Mouse (Mus musculus): ENCODE data around the gene Fam89a. TPM values are rescaled to one million over a fixed set of nuclear protein-coding genes. Genes with fewer than 3 reads are reported as not detected.

Fam89a gene
- polyA plus RNA-seq, 1 experiment, result 1.5 TPM

DNA sequence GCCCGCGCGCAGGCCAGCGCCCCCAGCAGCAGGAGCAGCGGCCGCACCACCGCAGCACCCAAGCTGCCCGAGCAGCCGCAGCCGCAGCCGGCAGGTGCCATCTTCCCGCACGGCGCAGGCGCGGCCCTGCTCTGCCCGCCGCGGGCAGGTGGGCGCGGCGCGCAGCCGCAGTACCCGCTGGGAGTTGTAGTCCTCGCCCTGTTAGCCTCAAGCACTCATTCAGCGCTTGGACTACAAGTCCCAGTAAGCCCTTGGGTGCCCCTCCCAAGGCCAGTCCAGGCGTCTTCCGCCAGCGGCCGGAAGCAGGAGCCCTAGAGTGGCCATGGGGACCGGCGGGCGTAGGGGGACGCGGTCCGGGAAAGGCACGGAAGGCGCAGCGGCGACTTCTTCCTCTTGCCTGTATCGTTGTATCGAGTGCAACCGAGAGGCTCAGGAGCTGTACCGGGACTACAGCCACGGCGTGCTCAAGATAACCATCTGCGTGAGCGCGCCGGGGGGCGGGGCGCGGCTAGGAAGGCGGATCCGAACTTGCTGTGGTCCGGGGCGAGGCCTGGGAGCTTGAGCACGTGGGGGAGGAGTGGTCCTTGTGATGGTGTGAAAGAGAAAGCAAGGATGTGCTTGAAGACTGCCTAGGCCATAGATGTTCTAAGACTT, 29.6 kb downstream of the Fam89a start, which contains the start of the genes Ttc13 and Arv1:
Gene Ttc13 (minus strand): TSS at position 122 of the 654 bp plus-strand sequence.
Gene Arv1 (plus strand): TSS at position 278 of the 654 bp plus-strand sequence.
- Histone ChIP-seq H3K27ac (replicated peaks; ENCODE audit: low read depth, low read length) (peak within 1 kb of the TSS; percentile 68), H3K4me1 (ENCODE audit: control insufficient read depth, insufficient read depth, insufficient read length, low read length) (peaks cover 3% of the 10 kb centered on the region; the same call in 1 of the 2 replicates), H3K4me3 (ENCODE audit: insufficient read depth, low read depth, low read length) (peak within 1 kb of the TSS; percentile 70)

DNA sequence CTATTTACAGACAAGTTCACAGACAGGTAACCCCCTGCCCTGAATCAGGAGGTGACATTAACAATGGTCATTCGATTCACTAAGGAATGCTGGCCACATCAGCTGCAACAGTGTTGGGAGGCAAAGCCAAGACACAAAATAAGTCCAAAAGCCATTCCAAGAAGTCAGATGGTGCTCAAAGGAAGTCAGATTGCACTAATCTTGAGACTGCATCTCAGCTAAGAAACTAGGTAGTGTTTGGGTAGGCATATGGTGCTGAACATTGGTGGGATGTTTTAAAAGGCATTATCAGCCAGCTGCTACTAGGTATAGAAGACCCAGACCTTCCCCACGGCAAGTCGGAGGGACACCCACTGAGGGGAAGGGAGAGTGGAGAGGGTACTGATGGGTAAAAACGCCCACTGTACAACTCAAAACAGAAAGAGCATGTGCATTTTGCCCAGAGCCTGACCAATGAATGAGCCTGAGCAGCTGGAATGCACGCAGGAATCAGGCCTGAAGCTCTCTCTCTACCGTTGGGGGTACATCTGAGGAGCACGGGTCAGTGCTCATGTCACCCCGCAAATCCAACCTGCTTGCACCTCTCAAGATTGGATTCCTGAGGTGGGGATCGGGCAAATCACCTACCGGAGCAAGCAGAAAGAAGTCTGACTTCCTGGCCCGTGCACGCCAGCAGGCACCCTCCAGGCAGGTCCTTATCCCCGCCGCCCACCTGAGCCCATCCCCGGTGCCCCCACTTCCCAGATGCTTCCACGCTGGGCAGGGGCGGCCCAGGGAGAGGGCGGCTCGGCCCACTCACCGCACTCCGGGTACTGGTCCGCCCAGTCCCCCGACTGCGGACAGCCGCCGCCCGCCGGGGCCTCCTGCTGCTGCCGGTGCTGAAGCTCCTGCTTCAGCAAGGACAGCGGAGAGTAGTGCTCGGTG, 30.4 kb downstream of the Fam89a start:
- Histone ChIP-seq H3K4me1 (ENCODE audit: control insufficient read depth, insufficient read depth, insufficient read length, low read length) (peaks cover 3% of the 10 kb centered on the region; the same call in 1 of the 2 replicates), H3K4me3 (ENCODE audit: insufficient read depth, low read depth, low read length) (peak overlapping the region; percentile 70), H3K27ac (replicated peaks; ENCODE audit: low read depth, low read length) (no peak overlapping the region)

DNA sequence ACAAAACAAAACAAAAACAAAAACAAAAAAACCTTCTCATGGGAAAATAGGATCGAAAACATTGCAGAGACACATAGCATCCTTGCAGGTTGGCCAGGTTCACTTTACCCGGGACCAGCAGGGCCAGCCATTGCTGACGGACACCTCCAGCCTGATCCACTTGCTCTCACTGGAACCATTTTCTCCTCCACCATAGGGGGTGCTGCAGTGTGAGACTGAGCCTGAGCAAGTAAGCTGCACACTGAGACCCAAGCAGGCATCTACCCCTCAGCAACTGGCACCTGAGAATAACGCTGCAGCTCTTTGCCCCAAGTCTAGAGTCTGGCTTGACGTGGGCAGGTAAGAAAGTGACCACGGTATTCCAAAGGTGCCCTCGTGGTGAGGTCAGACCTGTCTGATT, 31.5 kb downstream of the Fam89a start:
- Histone ChIP-seq H3K4me3 (ENCODE audit: insufficient read depth, low read depth, low read length) (peak overlapping the region; percentile 70; the same call in 1 of the 2 replicates), H3K4me1 (ENCODE audit: control insufficient read depth, insufficient read depth, insufficient read length, low read length) (peaks cover 3% of the 10 kb centered on the region; the same call in 1 of the 2 replicates), H3K27ac (replicated peaks; ENCODE audit: low read depth, low read length) (no peak overlapping the region)

DNA sequence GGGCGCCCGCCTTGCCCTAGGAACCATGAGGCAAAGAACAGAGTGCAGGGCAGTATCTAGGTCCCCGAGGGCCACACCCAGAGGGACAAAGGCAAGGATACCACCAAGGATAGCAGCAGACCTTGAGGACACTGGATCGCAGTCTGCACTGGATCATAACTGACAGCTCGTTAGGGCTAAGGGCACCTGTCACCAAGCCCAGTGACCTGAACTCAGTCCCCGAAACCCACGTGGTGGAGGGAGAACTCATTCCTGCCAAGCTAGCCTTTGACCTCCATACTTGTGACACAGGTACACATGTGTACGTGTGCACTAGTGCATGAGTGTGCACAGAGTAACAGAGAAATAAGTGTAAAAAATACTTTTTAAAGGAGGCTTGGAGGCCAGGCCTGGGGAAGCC, 35.9 kb downstream of the Fam89a start:
- H3K27ac ChIP-seq (replicated peaks; ENCODE audit: low read depth, low read length), result no peak overlapping the region
- no peaks in the 10 kb centered on the region for H3K4me1 ChIP-seq (ENCODE audit: control insufficient read depth, insufficient read depth, insufficient read length, low read length)
- H3K4me3 ChIP-seq (ENCODE audit: insufficient read depth, low read depth, low read length), result no peak overlapping the region

DNA sequence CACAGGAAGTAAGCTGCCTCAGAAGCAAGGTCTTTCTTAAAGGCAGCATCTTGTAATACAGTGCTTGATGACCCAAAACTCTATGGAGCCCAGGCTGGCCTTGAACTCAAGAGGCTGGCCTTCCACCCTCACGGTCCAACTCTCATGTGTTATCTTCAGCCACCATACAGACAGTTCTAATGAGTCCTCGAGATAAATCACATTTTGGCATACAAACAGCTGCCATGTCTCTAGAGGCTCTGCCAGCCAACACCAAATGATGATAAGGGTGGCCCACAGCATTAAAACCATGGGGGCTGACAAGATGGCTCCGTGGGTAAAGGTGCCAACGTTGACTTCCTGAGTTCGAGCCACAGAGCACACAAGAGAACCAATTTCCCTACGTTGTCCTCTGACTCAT, 38.4 kb downstream of the Fam89a start:
- Histone ChIP-seq H3K4me1 (ENCODE audit: control insufficient read depth, insufficient read depth, insufficient read length, low read length) (no peaks in the 10 kb centered on the region), H3K4me3 (ENCODE audit: insufficient read depth, low read depth, low read length) (no peak overlapping the region), H3K27ac (replicated peaks; ENCODE audit: low read depth, low read length) (no peak overlapping the region)

DNA sequence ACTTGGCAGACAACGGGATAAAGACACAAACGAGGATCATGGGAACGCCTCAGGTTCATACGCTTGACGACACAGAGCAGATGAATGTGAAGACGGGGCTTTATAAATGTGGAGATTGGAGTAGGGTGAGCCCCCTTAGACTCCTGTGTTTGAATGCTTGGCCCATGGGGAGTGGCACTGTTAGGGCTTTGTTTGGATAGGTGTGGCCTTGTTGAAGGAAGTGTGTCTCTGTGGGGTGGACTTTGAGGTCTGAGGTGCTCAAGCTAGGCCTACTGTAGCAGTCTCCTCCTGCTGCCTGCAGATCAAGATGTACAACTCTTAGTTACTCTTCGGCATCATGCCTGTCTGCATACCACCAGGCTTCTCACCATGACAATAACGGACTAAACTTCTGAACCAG, 45.8 kb downstream of the Fam89a start:
- Histone ChIP-seq H3K27ac (replicated peaks; ENCODE audit: low read depth, low read length) (no peak overlapping the region), H3K4me3 (ENCODE audit: insufficient read depth, low read depth, low read length) (no peak overlapping the region), H3K4me1 (ENCODE audit: control insufficient read depth, insufficient read depth, insufficient read length, low read length) (peaks cover 4% of the 10 kb centered on the region; the same call in 1 of the 2 replicates)

DNA sequence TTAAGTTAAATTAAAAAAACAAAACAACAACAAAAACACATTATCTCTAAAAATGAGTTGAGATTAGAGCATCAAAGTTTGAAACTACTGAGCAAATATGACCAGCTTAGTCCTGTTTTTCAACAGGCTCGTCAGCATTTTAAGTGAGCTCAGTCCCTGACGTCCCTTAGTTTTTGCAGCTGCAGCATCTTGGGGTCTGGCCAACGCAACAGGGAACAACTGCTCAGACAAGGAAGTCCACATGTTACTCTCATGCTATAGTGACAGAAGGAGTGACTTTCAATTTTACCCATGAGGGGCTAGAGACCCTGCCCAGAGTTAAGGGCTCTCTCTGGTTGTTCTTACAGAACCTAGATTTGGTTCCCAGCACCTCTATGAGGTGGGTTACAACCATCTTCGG, 47.3 kb downstream of the Fam89a start:
- H3K27ac ChIP-seq (replicated peaks; ENCODE audit: low read depth, low read length), result no peak overlapping the region
- no peak overlapping the region for H3K4me3 ChIP-seq (ENCODE audit: insufficient read depth, low read depth, low read length)
- peaks cover 12% of the 10 kb centered on the region; the same call in 1 of the 2 replicates for H3K4me1 ChIP-seq (ENCODE audit: control insufficient read depth, insufficient read depth, insufficient read length, low read length)

DNA sequence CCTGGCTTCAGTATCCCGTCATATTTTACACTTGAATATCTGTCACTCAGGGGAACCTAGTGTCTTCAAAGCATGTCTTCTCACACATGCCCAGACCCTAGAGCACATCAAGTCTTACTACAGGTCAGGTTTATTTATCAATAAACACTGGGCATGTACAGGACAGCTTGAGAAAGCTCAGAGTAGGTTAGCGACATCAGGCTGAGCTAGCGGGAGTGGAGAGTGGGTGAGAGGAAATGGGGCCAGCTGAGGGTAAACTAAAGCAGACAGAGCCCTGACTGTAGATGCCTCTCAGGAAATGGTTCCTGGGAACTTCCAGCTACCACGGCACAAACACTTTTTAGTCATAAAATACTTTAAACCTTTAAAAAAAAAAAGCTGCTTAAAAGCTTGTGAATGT, 48.1 kb downstream of the Fam89a start:
- Histone ChIP-seq H3K4me3 (ENCODE audit: insufficient read depth, low read depth, low read length) (no peak overlapping the region), H3K27ac (replicated peaks; ENCODE audit: low read depth, low read length) (no peak overlapping the region), H3K4me1 (ENCODE audit: control insufficient read depth, insufficient read depth, insufficient read length, low read length) (peaks cover 12% of the 10 kb centered on the region; the same call in 1 of the 2 replicates)

DNA sequence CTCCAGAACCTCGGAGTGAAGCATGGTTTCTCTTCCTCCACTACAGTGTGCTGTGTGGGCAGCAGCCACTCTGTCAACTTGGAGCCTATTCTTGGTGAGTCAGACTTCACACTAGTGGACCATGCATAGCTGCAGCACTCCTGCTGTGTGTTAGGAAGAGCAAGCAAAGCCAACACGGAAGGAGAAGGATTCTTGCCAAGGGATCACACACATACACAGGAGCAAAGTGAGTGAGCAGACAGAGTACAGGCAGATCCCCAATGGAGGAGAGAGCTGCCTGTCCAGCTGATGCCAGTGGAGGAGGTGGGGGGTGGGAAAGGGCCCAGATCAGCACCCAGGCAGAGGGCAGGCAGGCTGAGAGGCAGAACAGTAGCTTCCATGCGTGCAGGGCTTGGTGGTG, 49.4 kb downstream of the Fam89a start:
- H3K27ac ChIP-seq (replicated peaks; ENCODE audit: low read depth, low read length), result no peak overlapping the region
- H3K4me3 ChIP-seq (ENCODE audit: insufficient read depth, low read depth, low read length), result no peak overlapping the region
- peaks cover 12% of the 10 kb centered on the region; the same call in 1 of the 2 replicates for H3K4me1 ChIP-seq (ENCODE audit: control insufficient read depth, insufficient read depth, insufficient read length, low read length)

DNA sequence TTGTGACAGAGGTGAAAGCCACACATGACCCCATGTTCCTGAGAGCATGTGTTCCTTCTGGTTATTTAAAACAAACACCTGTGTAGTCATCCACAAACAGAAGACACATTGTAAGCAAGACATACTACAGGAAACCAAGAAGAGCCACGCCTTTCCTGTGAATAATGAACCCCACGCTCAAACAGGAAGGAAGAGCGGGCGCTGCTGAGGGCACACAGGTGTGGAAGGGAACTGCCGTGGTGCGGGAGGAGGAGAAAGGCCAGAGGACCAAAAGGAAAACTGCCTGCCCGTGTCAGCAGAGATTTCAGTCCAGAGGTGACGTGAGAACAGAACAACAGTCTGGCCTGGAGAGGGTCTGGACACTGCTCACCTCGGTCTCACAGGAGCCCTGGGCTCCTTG, 50.6 kb downstream of the Fam89a start:
- Histone ChIP-seq H3K4me1 (ENCODE audit: control insufficient read depth, insufficient read depth, insufficient read length, low read length) (peaks cover 12% of the 10 kb centered on the region; the same call in 1 of the 2 replicates), H3K4me3 (ENCODE audit: insufficient read depth, low read depth, low read length) (no peak overlapping the region), H3K27ac (replicated peaks; ENCODE audit: low read depth, low read length) (no peak overlapping the region)

DNA sequence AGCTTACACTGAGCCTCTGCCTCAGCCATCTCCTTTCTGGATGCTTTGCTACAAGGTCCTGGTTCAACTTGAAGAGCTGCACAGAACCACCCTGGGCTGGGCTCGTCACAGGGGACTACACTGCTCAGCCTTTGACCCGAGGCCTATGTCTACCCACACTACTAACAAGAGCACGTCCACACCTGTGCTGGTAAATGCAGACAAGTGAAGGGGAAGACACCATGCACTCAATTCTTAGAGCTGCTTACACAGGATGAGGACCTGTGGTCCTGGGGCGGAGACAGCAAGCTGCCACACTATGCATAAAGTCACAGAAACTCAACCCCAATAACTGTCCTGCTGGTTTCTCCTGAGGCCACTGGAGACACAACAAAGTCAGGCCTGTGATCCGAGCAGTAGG, 51.4 kb downstream of the Fam89a start:
- H3K4me3 ChIP-seq (ENCODE audit: insufficient read depth, low read depth, low read length), result no peak overlapping the region
- no peak overlapping the region for H3K27ac ChIP-seq (replicated peaks; ENCODE audit: low read depth, low read length)
- peaks cover 12% of the 10 kb centered on the region; the same call in 1 of the 2 replicates for H3K4me1 ChIP-seq (ENCODE audit: control insufficient read depth, insufficient read depth, insufficient read length, low read length)

DNA sequence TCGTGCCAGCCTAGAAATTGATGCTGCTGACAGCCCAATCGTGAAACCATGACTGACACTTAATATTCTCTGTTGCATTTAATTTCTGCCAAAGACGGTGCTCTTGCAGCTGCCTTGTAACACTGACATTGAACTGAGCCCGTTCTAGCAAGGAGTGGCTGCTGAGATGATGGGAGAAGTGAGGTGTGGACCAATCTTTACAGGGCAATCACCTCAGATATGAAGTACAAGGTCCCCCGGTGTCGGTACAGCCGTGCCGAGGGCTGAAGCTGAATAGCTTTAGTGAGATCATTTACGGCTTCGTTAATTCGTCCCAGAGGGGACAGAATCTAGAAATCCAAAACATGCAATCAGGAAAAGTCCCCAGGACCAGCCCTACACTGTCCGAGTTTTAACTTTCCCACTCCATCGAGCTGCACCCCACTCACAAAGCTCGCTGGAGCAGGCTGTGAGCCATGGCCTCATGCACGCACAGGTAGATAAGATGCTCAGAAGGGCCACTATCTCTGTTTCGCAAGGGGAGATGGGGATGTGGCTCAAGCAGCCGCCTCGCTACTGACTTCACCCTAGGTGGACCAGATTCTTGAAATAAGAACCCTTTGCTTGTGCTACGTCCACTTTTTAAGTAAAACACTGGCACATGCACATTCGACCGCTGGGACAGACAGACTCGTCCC, 56.1 kb downstream of the Fam89a start:
- H3K4me3 ChIP-seq (ENCODE audit: insufficient read depth, low read depth, low read length), result no peak overlapping the region
- H3K27ac ChIP-seq (replicated peaks; ENCODE audit: low read depth, low read length), result no peak overlapping the region
- peaks cover 6% of the 10 kb centered on the region; the same call in 1 of the 2 replicates for H3K4me1 ChIP-seq (ENCODE audit: control insufficient read depth, insufficient read depth, insufficient read length, low read length)

DNA sequence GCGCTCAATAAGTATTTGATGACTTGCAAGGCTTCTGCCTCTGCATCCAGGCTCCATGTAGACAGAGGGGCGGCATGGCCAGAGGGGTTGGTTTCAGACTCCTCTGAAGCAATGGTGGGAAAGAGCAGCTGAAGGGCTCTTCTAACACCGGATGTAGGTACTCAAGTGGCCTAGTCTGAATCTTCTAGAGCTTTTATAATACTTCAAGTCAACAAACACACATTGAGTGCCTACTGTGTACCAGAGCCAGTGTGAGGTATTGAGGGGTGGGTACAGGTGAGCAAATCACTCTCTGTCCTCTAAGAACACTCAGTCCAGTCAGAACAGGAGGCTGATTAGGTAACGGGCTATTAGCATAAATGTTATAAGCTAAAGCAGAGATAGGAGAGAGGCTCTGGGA, 59.9 kb downstream of the Fam89a start:
- Histone ChIP-seq H3K4me3 (ENCODE audit: insufficient read depth, low read depth, low read length) (no peak overlapping the region), H3K27ac (replicated peaks; ENCODE audit: low read depth, low read length) (no peak overlapping the region), H3K4me1 (ENCODE audit: control insufficient read depth, insufficient read depth, insufficient read length, low read length) (no peaks in the 10 kb centered on the region)

Data from brown adipose tissue, adult 24 weeks (tissue).